Mouse (Mus musculus): Measurements from ENCODE around the gene Chil1. TPM values are rescaled to one million over a fixed set of nuclear protein-coding genes. Genes with fewer than 3 reads are reported as not detected.

Gene Chil1
- polyA plus RNA-seq, 1 experiment from 2014 or later: 3.2 TPM

GRCm38 (mm10) chr1:134230638-134231228 is 48.8 kb downstream of the Chil1 start:
- no peak overlapping the region for H3K4me3 ChIP-seq (ENCODE audit: low read depth, low read length)
- 82% methylated on average over 10 of the region's 10 CpGs for WGBS

GRCm38 (mm10) chr1:134231270-134231669 is 49.3 kb downstream of the Chil1 start:
- no peak overlapping the region for H3K4me2 ChIP-seq (ENCODE audit: low read depth)
- H3K27ac ChIP-seq (ENCODE audit: low read depth, low read length): no peak overlapping the region
- no peaks in the 10 kb centered on the region for H3K9me3 ChIP-seq (ENCODE audit: control insufficient read depth, low read length)
- ATAC-seq (ENCODE audit: insufficient read depth, low FRiP score, low TSS enrichment) (no peak), DNase-seq (ENCODE audit: low spot score) (no peak)
- WGBS: 89% methylated on average over 3 of the region's 3 CpGs
- no peaks in the 10 kb centered on the region for H3K36me3 ChIP-seq (ENCODE audit: control insufficient read depth, insufficient read depth, low read length)
- no peak overlapping the region for H3K4me3 ChIP-seq (ENCODE audit: low read depth, low read length)
- peaks cover 4% of the 10 kb centered on the region; the same call in 1 of the 2 replicates for H3K4me1 ChIP-seq (ENCODE audit: control insufficient read depth, insufficient read depth, low read length)
- H3K9ac ChIP-seq (ENCODE audit: low read length): no peak overlapping the region
- peaks cover 34% of the 10 kb centered on the region for H3K27me3 ChIP-seq (ENCODE audit: control insufficient read depth, insufficient read depth, low read length)

More at GRCm38 (mm10) chr1:134230638-134231228, 48.8 kb downstream of the Chil1 start:
- Histone ChIP-seq H3K36me3 (ENCODE audit: control insufficient read depth, insufficient read depth, low read length) (no peaks in the 10 kb centered on the region), H3K9me3 (ENCODE audit: control insufficient read depth, low read length) (no peaks in the 10 kb centered on the region), H3K9ac (ENCODE audit: low read length) (no peak overlapping the region), H3K27me3 (ENCODE audit: control insufficient read depth, insufficient read depth, low read length) (peaks cover 28% of the 10 kb centered on the region), H3K27ac (ENCODE audit: low read depth, low read length) (no peak overlapping the region), H3K4me2 (ENCODE audit: low read depth) (no peak overlapping the region), H3K4me1 (ENCODE audit: control insufficient read depth, insufficient read depth, low read length) (peaks cover 4% of the 10 kb centered on the region; the same call in 1 of the 2 replicates)
- DNase-seq (ENCODE audit: low spot score) (no peak), ATAC-seq (ENCODE audit: insufficient read depth, low FRiP score, low TSS enrichment) (no peak)

- WGBS: 79% methylated on average over 3 of the region's 3 CpGs
- Histone ChIP-seq H3K9ac (ENCODE audit: low read length) (no peak overlapping the region), H3K9me3 (ENCODE audit: control insufficient read depth, low read length) (no peaks in the 10 kb centered on the region), H3K36me3 (ENCODE audit: control insufficient read depth, insufficient read depth, low read length) (no peaks in the 10 kb centered on the region), H3K4me2 (ENCODE audit: low read depth) (no peak overlapping the region), H3K27ac (ENCODE audit: low read depth, low read length) (no peak overlapping the region), H3K4me1 (ENCODE audit: control insufficient read depth, insufficient read depth, low read length) (peaks cover 4% of the 10 kb centered on the region; the same call in 1 of the 2 replicates), H3K27me3 (ENCODE audit: control insufficient read depth, insufficient read depth, low read length) (peaks cover 37% of the 10 kb centered on the region), H3K4me3 (ENCODE audit: low read depth, low read length) (no peak overlapping the region)
- ATAC-seq (ENCODE audit: insufficient read depth, low FRiP score, low TSS enrichment) (no peak), DNase-seq (ENCODE audit: low spot score) (no peak)
These were observed 49.7 kb downstream of the Chil1 start for GRCm38 (mm10) chr1:134231681-134232080.

GRCm38 (mm10) chr1:134232326-134232725 is 50.4 kb downstream of the Chil1 start:
- Histone ChIP-seq H3K9me3 (ENCODE audit: control insufficient read depth, low read length) (no peaks in the 10 kb centered on the region), H3K4me3 (ENCODE audit: low read depth, low read length) (no peak overlapping the region), H3K36me3 (ENCODE audit: control insufficient read depth, insufficient read depth, low read length) (no peaks in the 10 kb centered on the region), H3K4me1 (ENCODE audit: control insufficient read depth, insufficient read depth, low read length) (peaks cover 4% of the 10 kb centered on the region; the same call in 1 of the 2 replicates), H3K9ac (ENCODE audit: low read length) (no peak overlapping the region), H3K27me3 (ENCODE audit: control insufficient read depth, insufficient read depth, low read length) (peaks cover 37% of the 10 kb centered on the region), H3K4me2 (ENCODE audit: low read depth) (no peak overlapping the region), H3K27ac (ENCODE audit: low read depth, low read length) (no peak overlapping the region)
- no peak for DNase-seq (ENCODE audit: low spot score)
- 72% methylated on average over 8 of the region's 8 CpGs for WGBS
- no peak for ATAC-seq (ENCODE audit: insufficient read depth, low FRiP score, low TSS enrichment)

- no peak for ATAC-seq (ENCODE audit: insufficient read depth, low FRiP score, low TSS enrichment)
- Histone ChIP-seq H3K4me2 (ENCODE audit: low read depth) (no peak overlapping the region), H3K9me3 (ENCODE audit: control insufficient read depth, low read length) (no peaks in the 10 kb centered on the region), H3K9ac (ENCODE audit: low read length) (no peak overlapping the region), H3K27ac (ENCODE audit: low read depth, low read length) (no peak overlapping the region), H3K36me3 (ENCODE audit: control insufficient read depth, insufficient read depth, low read length) (no peaks in the 10 kb centered on the region), H3K27me3 (ENCODE audit: control insufficient read depth, insufficient read depth, low read length) (peaks cover 37% of the 10 kb centered on the region), H3K4me3 (ENCODE audit: low read depth, low read length) (no peak overlapping the region), H3K4me1 (ENCODE audit: control insufficient read depth, insufficient read depth, low read length) (peaks cover 4% of the 10 kb centered on the region; the same call in 1 of the 2 replicates)
- no peak for DNase-seq (ENCODE audit: low spot score)
- WGBS: 60% methylated on average over 12 of the region's 12 CpGs
These were observed 51.0 kb downstream of the Chil1 start for GRCm38 (mm10) chr1:134232778-134233531.

GRCm38 (mm10) chr1:134233681-134234454 is 51.9 kb downstream of the Chil1 start:
- Histone ChIP-seq H3K27ac (ENCODE audit: low read depth, low read length) (no peak overlapping the region), H3K9ac (ENCODE audit: low read length) (no peak overlapping the region), H3K4me2 (ENCODE audit: low read depth) (peak overlapping the region; percentile 66; the same call in 1 of the 2 replicates), H3K9me3 (ENCODE audit: control insufficient read depth, low read length) (no peaks in the 10 kb centered on the region), H3K4me3 (ENCODE audit: low read depth, low read length) (0 out of 2 replicates have a peak overlapping the region, but pooled peaks have one; percentile 39), H3K36me3 (ENCODE audit: control insufficient read depth, insufficient read depth, low read length) (no peaks in the 10 kb centered on the region), H3K4me1 (ENCODE audit: control insufficient read depth, insufficient read depth, low read length) (peaks cover 4% of the 10 kb centered on the region; the same call in 1 of the 2 replicates), H3K27me3 (ENCODE audit: control insufficient read depth, insufficient read depth, low read length) (peaks cover 37% of the 10 kb centered on the region)
- WGBS: 52% methylated on average over 18 of the region's 19 CpGs
- DNase-seq (ENCODE audit: low spot score) (no peak), ATAC-seq (ENCODE audit: insufficient read depth, low FRiP score, low TSS enrichment) (no peak)

- peak overlapping the region; percentile 39 for H3K4me3 ChIP-seq (ENCODE audit: low read depth, low read length)
- DNase-seq (ENCODE audit: low spot score) (peak; percentile 44), ATAC-seq (ENCODE audit: insufficient read depth, low FRiP score, low TSS enrichment) (no peak)
- no peak overlapping the region for H3K27ac ChIP-seq (ENCODE audit: low read depth, low read length)
- peak overlapping the region; percentile 33 for H3K9ac ChIP-seq (ENCODE audit: low read length)
- H3K4me1 ChIP-seq (ENCODE audit: control insufficient read depth, insufficient read depth, low read length): peaks cover 4% of the 10 kb centered on the region; the same call in 1 of the 2 replicates
- no peaks in the 10 kb centered on the region for H3K9me3 ChIP-seq (ENCODE audit: control insufficient read depth, low read length)
- H3K36me3 ChIP-seq (ENCODE audit: control insufficient read depth, insufficient read depth, low read length): no peaks in the 10 kb centered on the region
- under 1% methylated on average over 41 of the region's 41 CpGs for WGBS
- peaks cover 37% of the 10 kb centered on the region for H3K27me3 ChIP-seq (ENCODE audit: control insufficient read depth, insufficient read depth, low read length)
- peak overlapping the region; percentile 66 for H3K4me2 ChIP-seq (ENCODE audit: low read depth)
These were observed 52.7 kb downstream of the Chil1 start for GRCm38 (mm10) chr1:134234455-134235390.

All from neural tube, embryonic 11.5 days (tissue).